Mouse (Mus musculus): Measurements from ENCODE around the gene Notch3.
"Not testable (repeated sequence)": the region's sequence is repeated elsewhere in the genome, so short reads cannot be mapped to it uniquely, and the experiment has no call there.

Gene Notch3

GRCm38 (mm10) chr17:32166687-32167086, at the start of gene Notch3:
Gene Notch3, minus strand, starts transcription at chr17:32166852.
- DNase-seq, result peak; percentile 59

- DNase-seq, result not testable (repeated sequence)
These were observed 48.9 kb upstream of the Notch3 start for GRCm38 (mm10) chr17:32215587-32215986.

- not testable (repeated sequence) for DNase-seq
These were observed 44.9 kb upstream of the Notch3 start for GRCm38 (mm10) chr17:32211554-32211953.

- peak; percentile 63 for DNase-seq
These were observed 43.1 kb upstream of the Notch3 start for GRCm38 (mm10) chr17:32209752-32210151.

GRCm38 (mm10) chr17:32209144-32209543, 42.5 kb upstream of the Notch3 start:
- no peak for DNase-seq

- DNase-seq, result peak; percentile 47
These were observed 41.1 kb upstream of the Notch3 start for GRCm38 (mm10) chr17:32207586-32208245.

- no peak for DNase-seq
These were observed 38.7 kb upstream of the Notch3 start for GRCm38 (mm10) chr17:32205345-32205744.

- no peak for DNase-seq
These were observed 36.3 kb upstream of the Notch3 start for GRCm38 (mm10) chr17:32202972-32203371.

GRCm38 (mm10) chr17:32201086-32201485, 34.4 kb upstream of the Notch3 start:
- no peak for DNase-seq

- no peak for DNase-seq
These were observed 33.1 kb upstream of the Notch3 start for GRCm38 (mm10) chr17:32199796-32200195.

- no peak for DNase-seq
These were observed 30.5 kb upstream of the Notch3 start for GRCm38 (mm10) chr17:32197156-32197555.

- no peak for DNase-seq
These were observed 29.1 kb upstream of the Notch3 start for GRCm38 (mm10) chr17:32195725-32196124.

- DNase-seq, result no peak
These were observed 26.4 kb upstream of the Notch3 start for GRCm38 (mm10) chr17:32193010-32193409.

GRCm38 (mm10) chr17:32189850-32190249, 23.2 kb upstream of the Notch3 start:
- no peak for DNase-seq

GRCm38 (mm10) chr17:32188863-32189636, 22.4 kb upstream of the Notch3 start, which contains the start of gene Ephx3:
Gene Ephx3, minus strand, starts transcription at chr17:32189549.
- no peak for DNase-seq

GRCm38 (mm10) chr17:32183017-32183416, 16.4 kb upstream of the Notch3 start:
- DNase-seq, result no peak

- no peak for DNase-seq
These were observed 13.2 kb upstream of the Notch3 start for GRCm38 (mm10) chr17:32179621-32180491.

- DNase-seq, result no peak
These were observed 10.3 kb upstream of the Notch3 start for GRCm38 (mm10) chr17:32176919-32177318.

- peak; percentile 54 for DNase-seq
These were observed 6.5 kb upstream of the Notch3 start for GRCm38 (mm10) chr17:32173166-32173565.

- no peak for DNase-seq
These were observed 5.8 kb upstream of the Notch3 start for GRCm38 (mm10) chr17:32172485-32172884.

GRCm38 (mm10) chr17:32169518-32170225, 3.0 kb upstream of the Notch3 start:
- no peak for DNase-seq

- peak; percentile 42 for DNase-seq
These were observed 653 bp downstream of the Notch3 start for GRCm38 (mm10) chr17:32165803-32166595.

All from kidney, adult 18-20 months (tissue).